Mouse (Mus musculus) spleen, adult 2 months (tissue): ENCODE measurements at regions not wholly inside any gene's neighbourhood (a gene's known extent, or its start where the extent isn't known, plus 50 kb on each side); places are given as distances from the start of the nearest gene placed in this dataset.

ENCODE experiments used
- CTCF ChIP-seq: fragments of 200-500 bp; IDR thresholded peaks from 2 replicates; pipeline ENCODE4 v1.5.1; 2011; ENCODE audit warnings: mild to moderate bottlenecking, inconsistent platforms; ENCODE audit not compliant: insufficient read depth, insufficient read length, insufficient replicate concordance; ENCODE audit errors: extremely low read depth
- POLR2A ChIP-seq: fragments of 200-500 bp; IDR thresholded peaks from 2 replicates; pipeline ENCODE4 v1.6.1; 2011; ENCODE audit warnings: low read depth, low read length, inconsistent platforms

DNA sequence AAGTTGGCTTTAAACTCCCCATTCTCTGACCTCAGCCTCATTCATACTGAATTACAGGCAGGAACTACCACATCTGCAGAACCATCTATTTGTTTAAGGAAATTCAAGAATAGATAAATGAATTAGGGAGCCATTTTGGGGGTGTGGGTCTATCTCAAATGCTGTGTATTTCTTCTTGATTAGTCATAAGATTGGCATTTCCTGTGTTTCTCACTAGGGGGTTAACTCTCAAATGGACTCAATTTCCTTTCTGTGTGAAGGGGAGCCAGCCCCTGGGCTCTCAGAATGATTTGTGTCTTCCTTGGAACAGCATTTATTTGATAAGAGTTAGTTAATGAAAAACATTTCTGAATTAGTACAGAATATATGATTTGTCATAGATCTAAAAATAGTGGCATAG lies 196.8 kb upstream of the Nbea start:
- TF ChIP-seq CTCF = no peak
- TF ChIP-seq POLR2A = no peak
